Mouse (Mus musculus): Measurements from ENCODE around the gene Ccdc136. TPM values are rescaled to one million over a fixed set of nuclear protein-coding genes. Genes with fewer than 3 reads are reported as not detected.

Ccdc136 gene
- 26.1 and 97.9 TPM in 2 replicates for polyA plus RNA-seq (2021; fragmentation: Nextera tagmentation)
- long read RNA-seq, experiment 1, transcript Ccdc136-206 (10 exons, 1,703 nt), result major isoform, 7 of 29 reads
- long read RNA-seq, experiment 1, partial matches to known transcripts, result 14 of 29 reads
- long read RNA-seq, experiment 1, other reads (novel, unspliced or antisense), result 7 of 29 reads
- long read RNA-seq, experiment 2, partial matches to known transcripts, result 11 of 17 reads
- long read RNA-seq, experiment 2, other reads (novel, unspliced or antisense), result 4 of 17 reads

DNA sequence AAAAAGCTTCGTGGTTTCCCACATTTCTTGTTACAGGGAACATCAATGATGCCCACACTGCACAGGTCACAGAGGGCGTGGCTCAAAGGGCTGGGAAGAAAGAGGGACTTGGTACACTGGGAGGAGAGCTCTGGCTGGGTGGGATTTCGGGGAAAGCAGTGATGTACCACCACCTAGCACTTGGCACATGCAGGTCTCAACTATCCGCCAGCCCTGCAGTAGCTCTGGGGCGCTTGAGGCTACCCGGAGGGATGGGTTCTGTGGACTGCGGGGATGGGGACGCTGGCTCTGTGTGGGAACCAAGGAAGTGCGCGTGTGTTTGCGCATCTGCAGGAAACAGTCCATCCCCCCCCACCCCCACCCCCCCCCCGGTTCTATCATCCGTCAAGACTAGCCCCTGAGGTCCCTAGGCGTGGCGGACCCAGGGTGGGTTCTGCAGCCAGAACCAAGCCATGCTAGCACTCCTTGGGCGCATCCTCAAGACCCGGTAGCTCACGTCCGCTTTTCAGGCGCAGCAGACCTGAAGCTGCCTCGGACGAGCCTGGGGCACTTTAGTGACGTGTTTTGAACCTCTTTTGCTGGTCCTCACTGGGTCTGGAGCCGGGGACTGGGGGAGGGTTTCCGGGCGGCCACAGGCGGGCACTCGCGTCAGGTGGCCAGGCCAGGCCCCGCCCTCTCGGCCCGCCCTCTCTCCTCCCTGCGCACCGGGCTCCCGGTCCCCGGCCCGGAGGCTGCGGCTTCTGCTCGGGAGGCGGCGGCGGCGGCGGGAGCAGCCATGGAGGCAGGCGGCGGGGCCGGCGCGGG lies at the start of gene Ccdc136:
Gene Ccdc136 (plus strand): TSS at position 400 of the 804 bp plus-strand sequence.

GRCm38 (mm10) chr6:29347665-29348370 lies 48.3 kb upstream of the Ccdc136 start, which contains the start of gene Calu:
Calu (plus strand) TSS chr6:29348069.

DNA sequence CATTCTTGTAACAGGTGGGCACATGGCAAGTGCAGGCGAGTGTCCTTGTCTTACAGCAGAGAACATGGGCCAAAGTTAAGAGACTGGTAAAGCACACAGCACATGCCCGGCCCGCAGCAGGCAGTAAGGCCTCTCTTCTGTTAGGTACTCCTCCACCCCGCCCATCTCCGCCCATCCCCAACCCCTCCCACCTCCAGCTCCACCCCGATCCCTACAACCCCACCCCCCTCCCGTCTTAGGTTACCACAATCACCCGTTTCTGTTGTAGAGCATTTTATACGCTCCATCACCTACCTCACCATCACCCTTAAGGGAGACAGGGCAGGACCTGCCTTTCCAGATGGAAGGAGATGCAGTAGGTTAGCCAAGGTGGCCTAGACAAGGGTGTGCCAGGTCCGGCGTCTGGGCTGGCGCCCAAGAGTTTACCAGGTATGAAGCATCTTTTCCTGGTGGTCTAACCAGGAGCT lies 8.0 kb upstream of the Ccdc136 start, which contains the start of gene Opn1sw:
Gene Opn1sw (minus strand): TSS at position 417 of the 467 bp plus-strand sequence.

GRCm38 (mm10) chr6:29433038-29433803 lies 37.1 kb downstream of the Ccdc136 start, which contains the start of gene Flnc:
Flnc (plus strand) TSS chr6:29433256.

GRCm38 (mm10) chr6:29467583-29468354 lies 71.7 kb downstream of the Ccdc136 start, which contains the start of gene Atp6v1f:
Atp6v1f (plus strand) TSS chr6:29467718.

GRCm38 (mm10) chr6:29471137-29471536 lies 75.0 kb downstream of the Ccdc136 start, which contains the start of gene Atp6v1fnb:
Atp6v1fnb (plus strand) TSS chr6:29471437.

Other genes starting within 250 kb of the Ccdc136 start
- 7.7 and 11.4 TPM in 2 replicates for gene Rbm28, start 231.3 kb upstream of the Ccdc136 start, polyA plus RNA-seq (2021; fragmentation: Nextera tagmentation)
- gene Prrt4, start 216.7 kb upstream of the Ccdc136 start, polyA plus RNA-seq (2021; fragmentation: Nextera tagmentation), result 0.48 and 1.5 TPM in 2 replicates
- 15.1 and 32.0 TPM in 2 replicates for gene Impdh1, start 179.9 kb upstream of the Ccdc136 start, polyA plus RNA-seq (2021; fragmentation: Nextera tagmentation)
- 19.4 and 21.0 TPM in 2 replicates for gene Hilpda, start 123.8 kb upstream of the Ccdc136 start, polyA plus RNA-seq (2021; fragmentation: Nextera tagmentation)
- 0.31 and 0.34 TPM in 2 replicates for gene Fam71f2, start 116.7 kb upstream of the Ccdc136 start, polyA plus RNA-seq (2021; fragmentation: Nextera tagmentation)
- not detected in 2 replicates for gene Fam71f1, start 77.2 kb upstream of the Ccdc136 start, polyA plus RNA-seq (2021; fragmentation: Nextera tagmentation)
- gene Calu, start 48.2 kb upstream of the Ccdc136 start, polyA plus RNA-seq (2021; fragmentation: Nextera tagmentation), result 26.4 and 32.2 TPM in 2 replicates
- 0.09 and 0.18 TPM in 2 replicates for gene Opn1sw, start 7.8 kb upstream of the Ccdc136 start, polyA plus RNA-seq (2021; fragmentation: Nextera tagmentation)
- gene Flnc, start 36.9 kb downstream of the Ccdc136 start, polyA plus RNA-seq (2021; fragmentation: Nextera tagmentation), result 0.12 and 0.74 TPM in 2 replicates
- 835 and 900 TPM in 2 replicates for gene Atp6v1f, start 71.4 kb downstream of the Ccdc136 start, polyA plus RNA-seq (2021; fragmentation: Nextera tagmentation)
- not detected in 2 replicates for gene Atp6v1fnb, start 75.1 kb downstream of the Ccdc136 start, polyA plus RNA-seq (2021; fragmentation: Nextera tagmentation)
- 0.30 and 0.42 TPM in 2 replicates for gene Kcp, start 111.6 kb downstream of the Ccdc136 start, polyA plus RNA-seq (2021; fragmentation: Nextera tagmentation)
- 2.1 and 3.3 TPM in 2 replicates for gene Irf5, start 130.3 kb downstream of the Ccdc136 start, polyA plus RNA-seq (2021; fragmentation: Nextera tagmentation)
- gene Tnpo3, start 213.6 kb downstream of the Ccdc136 start, polyA plus RNA-seq (2021; fragmentation: Nextera tagmentation), result 22.8 and 35.0 TPM in 2 replicates